Mouse (Mus musculus) naive thymus-derived CD4-positive, alpha-beta T cell, adult 2 months (primary cell): ENCODE data around the gene Mlx.
A peak's percentile ranks its signal among the peaks of the same experiment; 100 is the strongest.
"Not testable (repeated sequence)": the region's sequence is repeated elsewhere in the genome, so short reads cannot be mapped to it uniquely, and the experiment has no call there.

Experiments used
- DNase-seq: peaks from one replicate; pipeline ENCODE4 v3.0.0-alpha.2; 2011; ENCODE audit warnings: low read depth

Mlx gene

GRCm38 (mm10) chr11:101103011-101103410, 15.9 kb downstream of the Mlx start:
- DNase-seq, result no peak

DNA sequence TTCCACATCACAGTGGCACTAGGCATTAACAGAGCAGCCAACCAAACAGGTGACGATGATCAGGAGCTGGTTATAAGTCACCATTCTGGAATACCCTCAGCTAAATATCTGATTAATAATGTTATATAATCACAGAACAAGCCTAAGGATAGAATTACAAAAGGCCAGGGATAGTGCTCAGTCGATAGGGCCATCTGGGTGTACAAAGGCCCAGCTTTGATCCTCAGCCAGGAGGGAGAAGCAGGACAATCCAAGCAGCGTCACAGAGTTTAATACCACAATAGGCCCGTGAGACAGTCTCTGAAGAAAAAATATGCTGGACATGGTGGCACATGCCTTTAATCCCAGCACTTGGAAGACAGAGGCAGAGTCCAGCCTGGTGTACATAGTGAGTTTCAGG, 22.3 kb downstream of the Mlx start:
- no peak for DNase-seq

DNA sequence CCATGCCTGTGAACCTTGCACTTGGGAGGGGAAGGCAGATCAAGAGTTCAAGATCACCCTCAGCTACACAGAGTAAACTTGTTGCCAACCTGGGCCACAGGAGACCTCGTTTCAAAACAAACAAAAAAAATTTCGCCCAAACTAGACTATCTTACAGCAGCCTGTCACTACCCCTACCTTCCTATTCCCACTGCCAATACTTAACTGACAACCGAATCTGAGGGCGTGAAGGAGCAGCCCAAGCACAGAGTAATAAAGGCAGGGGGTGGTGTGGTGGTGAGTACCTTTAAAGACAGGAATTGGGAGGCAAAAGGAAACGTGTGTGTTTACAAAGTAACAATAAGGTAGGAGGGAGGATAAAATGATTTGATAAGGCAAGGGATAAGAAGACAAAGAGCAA, 23.6 kb downstream of the Mlx start:
- no peak for DNase-seq

GRCm38 (mm10) chr11:101111178-101111577, 24.1 kb downstream of the Mlx start:
- no peak for DNase-seq

GRCm38 (mm10) chr11:101112186-101112585, 25.1 kb downstream of the Mlx start:
- no peak for DNase-seq

DNA sequence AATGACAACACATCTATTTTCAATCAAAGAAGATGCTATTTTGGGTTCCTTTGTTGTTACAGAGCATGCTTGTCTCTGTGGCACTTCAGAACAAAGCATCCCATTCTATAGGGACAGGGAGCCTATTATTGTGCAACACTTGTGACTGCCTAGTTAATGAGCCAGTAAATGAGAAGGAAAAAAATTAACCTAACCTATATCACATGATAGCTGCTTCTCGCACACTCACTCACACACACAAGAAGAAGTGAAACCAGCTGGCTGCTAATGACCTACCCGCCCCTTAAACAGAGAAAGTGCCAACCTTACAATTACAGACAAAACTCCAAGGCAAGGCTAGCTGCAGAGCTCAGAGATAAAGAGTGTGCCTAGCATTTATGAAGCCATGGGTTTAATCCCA, 28.5 kb downstream of the Mlx start:
- no peak for DNase-seq

GRCm38 (mm10) chr11:101118105-101118504, 31.0 kb downstream of the Mlx start:
- peak; percentile 30 for DNase-seq

DNA sequence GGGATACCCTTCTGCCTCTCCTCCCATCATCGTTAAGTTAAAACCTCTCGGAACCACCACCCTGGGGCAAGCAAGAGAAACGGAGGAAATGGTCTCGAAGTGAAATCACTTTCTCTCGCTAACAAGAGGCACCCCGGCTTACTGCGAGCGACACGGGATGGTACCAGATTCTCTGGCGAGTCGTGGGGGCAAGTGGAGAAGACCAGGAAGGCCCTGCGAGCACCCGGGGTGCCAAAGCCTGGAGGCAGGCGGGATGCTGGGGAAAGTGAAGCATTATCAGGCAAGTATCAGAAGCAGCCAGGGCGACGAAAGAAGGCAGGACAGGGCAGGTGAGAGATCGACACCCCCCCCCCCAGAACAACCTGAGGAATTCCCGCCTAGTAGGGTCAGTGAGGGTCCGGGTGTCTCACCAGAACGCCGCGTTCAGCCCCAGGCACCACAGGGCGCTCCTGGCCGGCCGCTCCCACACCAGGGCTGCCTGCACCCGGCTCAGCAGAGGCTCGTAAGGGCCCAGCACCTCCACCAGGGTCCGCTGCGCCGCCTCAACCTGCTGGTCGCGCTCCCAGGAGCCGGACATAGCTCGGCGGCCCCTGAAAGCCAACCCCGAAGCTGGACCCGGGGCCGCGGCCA, 32.2 kb downstream of the Mlx start:
- peak; percentile 53 for DNase-seq

DNA sequence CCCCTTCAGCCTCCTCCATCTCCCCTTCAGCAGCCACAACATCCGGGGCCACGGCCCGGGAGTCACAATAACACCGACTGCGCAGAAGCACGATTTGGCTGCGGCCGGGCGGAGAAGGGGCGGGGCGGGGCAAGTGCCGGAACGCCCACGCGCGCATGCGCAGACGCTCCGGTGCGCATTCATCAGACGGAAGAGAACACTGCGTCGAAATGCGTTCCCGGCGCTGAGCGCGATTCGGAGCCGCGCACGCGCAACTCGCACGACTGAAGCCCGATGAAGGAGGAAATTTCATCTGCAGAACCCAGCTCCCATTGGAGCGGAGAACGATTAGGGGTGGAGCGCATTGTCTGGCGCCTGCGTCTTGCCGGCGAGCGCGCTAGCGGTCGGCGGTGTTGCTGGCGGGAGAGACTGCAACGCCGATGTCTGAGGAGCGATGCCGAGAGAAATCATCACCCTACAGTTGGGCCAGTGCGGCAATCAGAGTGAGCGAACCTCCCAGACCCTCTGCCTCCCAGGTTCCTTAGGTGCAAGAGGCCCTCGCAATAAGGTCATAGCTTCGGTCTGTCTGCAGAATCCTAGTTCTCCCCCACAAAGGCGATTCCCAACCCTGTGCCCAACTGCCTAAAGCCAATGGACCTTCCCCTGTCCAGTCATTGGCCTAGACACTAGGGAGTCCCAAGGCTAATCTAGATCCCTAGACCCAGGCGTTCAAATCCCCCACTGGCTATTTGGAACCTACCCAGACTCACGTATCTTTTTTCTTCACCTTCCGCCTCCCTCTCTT, 32.9 kb downstream of the Mlx start, which contains the start of the genes Retreg3 and Tubg1:
Retreg3 (minus strand) TSS at position 133 of the 784 bp plus-strand sequence.
Tubg1 (plus strand) TSS at position 178 of the 784 bp plus-strand sequence.
- peak; percentile 100 for DNase-seq

- DNase-seq, result no peak
These were observed 33.6 kb downstream of the Mlx start for GRCm38 (mm10) chr11:101120545-101121188.

DNA sequence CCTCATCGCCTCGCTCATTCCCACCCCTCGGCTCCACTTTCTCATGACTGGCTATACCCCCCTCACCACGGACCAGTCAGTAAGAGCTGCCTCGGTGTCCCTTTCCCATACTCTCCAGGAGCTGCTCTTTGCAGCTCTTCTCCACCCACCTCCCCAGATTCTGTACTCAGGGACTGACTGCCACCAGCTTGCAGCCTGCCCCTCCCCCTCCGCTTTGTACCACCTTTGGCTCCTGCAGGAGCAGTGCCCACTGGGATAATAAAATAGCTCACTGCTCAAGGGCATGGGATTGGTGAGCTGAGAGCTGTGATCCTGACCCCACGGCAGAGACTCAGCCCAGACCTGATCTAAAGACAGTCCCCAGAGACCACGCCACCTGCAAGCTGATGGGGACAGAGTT, 37.4 kb downstream of the Mlx start:
- DNase-seq, result not testable (repeated sequence)

DNA sequence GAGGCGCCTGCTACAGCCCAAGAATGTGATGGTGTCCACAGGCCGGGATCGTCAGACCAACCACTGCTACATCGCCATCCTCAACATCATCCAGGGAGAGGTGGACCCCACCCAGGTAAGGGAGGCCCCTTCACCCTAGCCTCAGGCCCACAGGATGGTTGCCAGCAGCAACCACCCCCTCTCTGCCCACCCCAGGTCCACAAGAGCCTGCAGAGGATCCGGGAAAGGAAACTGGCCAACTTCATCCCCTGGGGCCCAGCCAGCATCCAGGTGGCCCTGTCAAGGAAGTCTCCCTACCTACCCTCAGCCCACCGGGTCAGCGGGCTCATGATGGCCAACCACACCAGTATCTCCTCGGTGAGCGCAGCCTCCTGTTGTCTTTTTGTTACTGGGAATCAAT, 37.9 kb downstream of the Mlx start:
- DNase-seq, result not testable (repeated sequence)

DNA sequence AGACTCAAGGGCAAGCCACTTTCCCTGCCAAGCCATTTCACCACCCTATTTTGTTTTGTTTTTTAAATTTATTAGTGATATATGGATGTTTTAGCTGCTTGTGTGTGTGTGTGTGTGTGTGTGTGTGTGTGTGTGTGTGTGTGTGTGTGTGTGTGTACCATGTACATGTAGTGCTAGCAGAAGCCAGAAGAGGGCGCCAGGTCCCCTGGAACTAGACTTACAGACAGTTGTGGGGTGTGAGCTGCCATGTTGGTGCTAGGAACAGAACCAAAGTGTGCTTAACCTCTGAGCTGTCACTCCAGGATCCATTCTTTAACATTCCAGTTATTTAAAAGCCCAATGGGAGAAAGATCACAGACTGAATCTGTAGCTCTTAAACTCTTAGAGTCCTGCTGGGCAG, 40.0 kb downstream of the Mlx start:
- peak; percentile 37 for DNase-seq

DNA sequence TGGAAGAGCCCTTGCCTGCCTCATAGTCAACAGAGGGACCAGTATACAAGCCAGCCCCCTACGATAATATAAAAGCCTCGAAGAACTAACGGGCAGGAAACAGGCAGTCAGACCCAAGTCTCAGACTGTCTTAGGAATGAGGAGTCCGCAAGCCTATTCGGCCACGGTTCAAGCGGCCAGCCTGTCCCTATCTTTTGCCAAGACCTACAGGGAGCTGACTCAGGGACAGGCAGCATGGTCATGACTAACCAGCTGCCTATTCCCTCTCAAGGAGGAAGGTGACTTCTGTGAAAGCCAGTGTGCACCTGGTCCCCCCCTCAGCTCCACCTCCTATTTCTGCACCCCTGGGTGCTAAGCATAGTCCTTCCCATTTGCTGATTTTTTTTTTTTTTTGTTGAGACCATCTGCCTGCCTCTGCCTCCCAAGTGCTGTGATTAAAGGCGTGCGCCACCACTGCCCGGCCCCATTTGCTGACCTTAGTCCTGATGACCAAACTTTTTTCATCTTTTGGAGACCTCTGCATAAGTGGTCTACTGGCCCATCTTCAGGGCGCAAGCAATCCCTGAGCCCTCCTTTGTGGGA, 42.0 kb downstream of the Mlx start:
- no peak for DNase-seq

- no peak for DNase-seq
These were observed 43.1 kb downstream of the Mlx start for GRCm38 (mm10) chr11:101130056-101130756.

GRCm38 (mm10) chr11:101131187-101131586, 44.1 kb downstream of the Mlx start:
- DNase-seq, result no peak

- no peak for DNase-seq
These were observed 44.6 kb downstream of the Mlx start for GRCm38 (mm10) chr11:101131701-101132100.

GRCm38 (mm10) chr11:101133037-101133436, 46.0 kb downstream of the Mlx start:
- no peak for DNase-seq

- DNase-seq, result no peak
These were observed 47.3 kb downstream of the Mlx start for GRCm38 (mm10) chr11:101134217-101134865.

GRCm38 (mm10) chr11:101137000-101137399, 49.9 kb downstream of the Mlx start:
- no peak for DNase-seq

DNA sequence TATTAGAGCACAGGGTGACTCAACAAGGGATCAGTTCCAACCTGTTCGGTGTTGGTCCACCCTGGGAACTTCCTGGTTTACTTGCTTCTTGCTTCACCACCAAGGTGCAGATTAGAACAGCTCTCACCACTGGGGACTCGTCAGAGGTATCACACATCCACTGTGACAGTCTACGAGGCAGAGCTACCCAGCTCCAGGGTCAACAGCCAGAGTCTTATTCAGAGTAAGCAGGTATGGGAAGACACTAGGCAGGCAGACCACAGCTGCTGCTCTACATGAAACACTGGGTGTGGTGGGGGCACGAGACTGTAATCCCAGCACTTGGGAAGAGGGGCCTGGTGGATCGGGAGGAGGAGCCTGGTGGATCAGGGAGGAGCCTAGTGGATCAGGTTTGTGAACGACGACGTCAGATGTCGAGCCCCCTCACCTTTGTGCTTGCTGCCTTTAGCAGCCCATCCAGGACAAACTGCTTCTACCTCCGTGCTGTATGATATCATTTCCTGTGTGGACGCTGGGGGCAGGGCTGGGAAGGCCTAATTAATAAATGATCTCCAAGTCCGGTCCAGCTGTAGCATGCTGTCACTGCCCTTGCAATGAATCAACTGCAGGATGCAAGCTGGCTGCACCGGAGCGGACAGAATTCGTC, 51.6 kb downstream of the Mlx start:
- no peak for DNase-seq
